Mouse (Mus musculus): ENCODE results near the gene Pbx1.

Gene Pbx1

GRCm38 (mm10) chr1:168342269-168342668 is 89.8 kb downstream of the Pbx1 start:
- DNase-seq (ENCODE audit: low spot score) = no peak

GRCm38 (mm10) chr1:168341863-168342262 is 90.2 kb downstream of the Pbx1 start:
- DNase-seq (ENCODE audit: low spot score) = no peak

- DNase-seq (ENCODE audit: low spot score) = no peak
These were observed 90.7 kb downstream of the Pbx1 start for GRCm38 (mm10) chr1:168341368-168341767.

- no peak for DNase-seq (ENCODE audit: low spot score)
These were observed 95.7 kb downstream of the Pbx1 start for GRCm38 (mm10) chr1:168336238-168336818.

GRCm38 (mm10) chr1:168334831-168335574 is 97.1 kb downstream of the Pbx1 start:
- DNase-seq (ENCODE audit: low spot score) = no peak

- no peak for DNase-seq (ENCODE audit: low spot score)
These were observed 100.0 kb downstream of the Pbx1 start for GRCm38 (mm10) chr1:168332056-168332455.

- no peak for DNase-seq (ENCODE audit: low spot score)
These were observed 103.8 kb downstream of the Pbx1 start for GRCm38 (mm10) chr1:168328236-168328605.

GRCm38 (mm10) chr1:168327405-168328235 is 104.5 kb downstream of the Pbx1 start:
- no peak for DNase-seq (ENCODE audit: low spot score)

GRCm38 (mm10) chr1:168325786-168326185 is 106.3 kb downstream of the Pbx1 start:
- no peak for DNase-seq (ENCODE audit: low spot score)

- no peak for DNase-seq (ENCODE audit: low spot score)
These were observed 107.6 kb downstream of the Pbx1 start for GRCm38 (mm10) chr1:168324306-168325085.

GRCm38 (mm10) chr1:168323436-168324108 is 108.5 kb downstream of the Pbx1 start:
- DNase-seq (ENCODE audit: low spot score) = no peak

GRCm38 (mm10) chr1:168322892-168323291 is 109.2 kb downstream of the Pbx1 start:
- DNase-seq (ENCODE audit: low spot score) = no peak

- DNase-seq (ENCODE audit: low spot score) = no peak
These were observed 112.4 kb downstream of the Pbx1 start for GRCm38 (mm10) chr1:168319695-168320094.

GRCm38 (mm10) chr1:168318899-168319469 is 113.1 kb downstream of the Pbx1 start:
- DNase-seq (ENCODE audit: low spot score) = no peak

GRCm38 (mm10) chr1:168313772-168314171 is 118.3 kb downstream of the Pbx1 start:
- DNase-seq (ENCODE audit: low spot score) = no peak

- no peak for DNase-seq (ENCODE audit: low spot score)
These were observed 119.2 kb downstream of the Pbx1 start for GRCm38 (mm10) chr1:168312710-168313447.

GRCm38 (mm10) chr1:168309101-168309521 is 123.0 kb downstream of the Pbx1 start:
- no peak for DNase-seq (ENCODE audit: low spot score)

GRCm38 (mm10) chr1:168307275-168308182 is 124.5 kb downstream of the Pbx1 start:
- peak; percentile 20 for DNase-seq (ENCODE audit: low spot score)

- no peak for DNase-seq (ENCODE audit: low spot score)
These were observed 131.6 kb downstream of the Pbx1 start for GRCm38 (mm10) chr1:168300505-168300904.

All from yolk sac, embryonic 10.5 days (tissue).